Mouse (Mus musculus) midbrain, embryonic 12.5 days (tissue): ENCODE measurements around the gene Birc5. TPM values are rescaled to one million over a fixed set of nuclear protein-coding genes. Genes with fewer than 3 reads are reported as not detected.

ENCODE experiments used
- ATAC-seq: fragments of 200-750 bp; cut with Nextera tagmentation; 2 replicates; pipeline ENCODE4 v1.8.0; 2017; ENCODE audit warnings: low read depth, moderate TSS enrichment, moderate library complexity; ENCODE audit not compliant: low FRiP score
- H3K27ac ChIP-seq: fragments of 300-500 bp; sonication (generic); replicated peaks from 2 replicates; pipeline ENCODE4 v1.5.1; 2016; ENCODE audit warnings: mild to moderate bottlenecking
- H3K27me3 ChIP-seq: fragments of 300-500 bp; sonication (generic); 2 replicates; pipeline ENCODE4 v1.6.1; 2016; ENCODE audit warnings: mild to moderate bottlenecking
- H3K36me3 ChIP-seq: fragments of 300-500 bp; sonication (generic); 2 replicates; pipeline ENCODE4 v1.6.1; 2016
- H3K4me1 ChIP-seq: fragments of 300-500 bp; sonication (generic); 2 replicates; pipeline ENCODE4 v1.6.1; 2016
- H3K4me2 ChIP-seq: fragments of 300-500 bp; sonication (generic); replicated peaks from 2 replicates; pipeline ENCODE4 v1.6.1; 2016; ENCODE audit warnings: mild to moderate bottlenecking, moderate library complexity
- H3K4me3 ChIP-seq: fragments of 300-500 bp; sonication (generic); 2 replicates; pipeline ENCODE4 v1.5.1; 2016; ENCODE audit warnings: mild to moderate bottlenecking
- H3K9ac ChIP-seq: fragments of 300-500 bp; sonication (generic); replicated peaks from 2 replicates; pipeline ENCODE4 v1.6.1; 2016; ENCODE audit warnings: mild to moderate bottlenecking, moderate library complexity
- H3K9me3 ChIP-seq: fragments of 300-500 bp; sonication (generic); 2 replicates; pipeline ENCODE4 v1.6.1; 2016; ENCODE audit warnings: mild to moderate bottlenecking
- WGBS: fragments of 180-500 bp; shearing (Covaris S2); methylation state at CpG from one replicate; pipeline ENCODE4 v1.1.7; 2016; 5-methylcytosine and 5-hydroxymethylcytosine counted together
- polyA plus RNA-seq: library from polyadenylated mRNA; unstranded; fragments of >200 nt; fragmentation: Nextera tagmentation; extraction: Ambion mirVana; gene quantifications from 2 replicates; pipeline ENCODE4 v1.2.1, GENCODE M21; 2016

Gene Birc5
- polyA plus RNA-seq, 1 experiment from 2014 or later = 237 TPM

- H3K4me2 ChIP-seq = no peak overlapping the region
- H3K9ac ChIP-seq = no peak overlapping the region
- ATAC-seq = no peak
- peaks cover 63% of the 10 kb centered on the region for H3K36me3 ChIP-seq
- peaks cover 11% of the 10 kb centered on the region; the same call in 1 of the 2 replicates for H3K4me1 ChIP-seq
- no peaks in the 10 kb centered on the region for H3K27me3 ChIP-seq
- no peak overlapping the region for H3K27ac ChIP-seq
- WGBS = 91% methylated on average over 12 of the region's 13 CpGs
- H3K9me3 ChIP-seq = no peaks in the 10 kb centered on the region
- H3K4me3 ChIP-seq = no peak overlapping the region
Observed at GRCm38 (mm10) chr11:117816389-117816996, 32.6 kb upstream of the Birc5 start.

GRCm38 (mm10) chr11:117819095-117819494 lies 30.0 kb upstream of the Birc5 start:
- no peaks in the 10 kb centered on the region for H3K27me3 ChIP-seq
- no peak overlapping the region for H3K9ac ChIP-seq
- no peak for ATAC-seq
- no peak overlapping the region for H3K4me3 ChIP-seq
- H3K4me1 ChIP-seq = peaks cover 14% of the 10 kb centered on the region
- no peaks in the 10 kb centered on the region for H3K9me3 ChIP-seq
- H3K27ac ChIP-seq = no peak overlapping the region
- H3K36me3 ChIP-seq = peaks cover 70% of the 10 kb centered on the region
- 76% methylated on average over 8 of the region's 8 CpGs for WGBS
- no peak overlapping the region for H3K4me2 ChIP-seq

- ATAC-seq = no peak
- Histone ChIP-seq H3K4me3 (no peak overlapping the region), H3K4me1 (peaks cover 25% of the 10 kb centered on the region), H3K9ac (no peak overlapping the region), H3K9me3 (no peaks in the 10 kb centered on the region), H3K27me3 (no peaks in the 10 kb centered on the region), H3K27ac (no peak overlapping the region), H3K4me2 (no peak overlapping the region), H3K36me3 (peaks cover 60% of the 10 kb centered on the region)
- 91% methylated on average over 7 of the region's 7 CpGs for WGBS
Observed at GRCm38 (mm10) chr11:117820173-117820572, 28.9 kb upstream of the Birc5 start.

GRCm38 (mm10) chr11:117821868-117822267 lies 27.2 kb upstream of the Birc5 start:
- ATAC-seq = no peak
- Histone ChIP-seq H3K9ac (no peak overlapping the region), H3K4me3 (no peak overlapping the region), H3K4me2 (no peak overlapping the region), H3K36me3 (peaks cover 45% of the 10 kb centered on the region), H3K4me1 (peaks cover 42% of the 10 kb centered on the region), H3K27me3 (no peaks in the 10 kb centered on the region), H3K27ac (no peak overlapping the region), H3K9me3 (no peaks in the 10 kb centered on the region)
- WGBS = 92% methylated on average over 9 of the region's 9 CpGs

- Histone ChIP-seq H3K27ac (no peak overlapping the region), H3K36me3 (peaks cover 36% of the 10 kb centered on the region), H3K4me2 (no peak overlapping the region), H3K9me3 (no peaks in the 10 kb centered on the region), H3K4me1 (peaks cover 51% of the 10 kb centered on the region), H3K4me3 (no peak overlapping the region), H3K27me3 (no peaks in the 10 kb centered on the region), H3K9ac (no peak overlapping the region)
- 95% methylated on average over 7 of the region's 7 CpGs for WGBS
- ATAC-seq = no peak
Observed at GRCm38 (mm10) chr11:117822728-117823241, 26.3 kb upstream of the Birc5 start.

GRCm38 (mm10) chr11:117823411-117823810 lies 25.6 kb upstream of the Birc5 start:
- Histone ChIP-seq H3K4me2 (no peak overlapping the region), H3K9ac (no peak overlapping the region), H3K4me3 (no peak overlapping the region), H3K27me3 (no peaks in the 10 kb centered on the region), H3K27ac (no peak overlapping the region), H3K36me3 (peaks cover 31% of the 10 kb centered on the region), H3K9me3 (no peaks in the 10 kb centered on the region), H3K4me1 (peaks cover 56% of the 10 kb centered on the region)
- 95% methylated on average over 6 of the region's 6 CpGs for WGBS
- no peak for ATAC-seq

- Histone ChIP-seq H3K27ac (no peak overlapping the region), H3K9me3 (no peaks in the 10 kb centered on the region), H3K36me3 (peaks cover 23% of the 10 kb centered on the region), H3K9ac (peak overlapping the region; percentile 78), H3K4me2 (peak overlapping the region; percentile 86), H3K4me1 (peaks cover 60% of the 10 kb centered on the region), H3K4me3 (peak overlapping the region; percentile 57), H3K27me3 (no peaks in the 10 kb centered on the region)
- ATAC-seq = peak; percentile 77
- WGBS = 28% methylated on average over 23 of the region's 23 CpGs
Observed at GRCm38 (mm10) chr11:117824060-117824969, 24.7 kb upstream of the Birc5 start.

GRCm38 (mm10) chr11:117825333-117826101 lies 23.5 kb upstream of the Birc5 start, which contains the start of the genes Afmid and Tk1:
Gene Afmid, plus strand, starts transcription at chr11:117825924.
Gene Tk1, minus strand, starts transcription at chr11:117826092.
- H3K9ac ChIP-seq = peak within 1 kb of the TSS; percentile 78
- H3K9me3 ChIP-seq = no peaks in the 10 kb centered on the region
- peaks cover 19% of the 10 kb centered on the region for H3K36me3 ChIP-seq
- peak; percentile 55; the same call in 1 of the 2 replicates for ATAC-seq
- peak within 1 kb of the TSS; percentile 57 for H3K4me3 ChIP-seq
- peak within 1 kb of the TSS; percentile 83 for H3K27ac ChIP-seq
- H3K27me3 ChIP-seq = no peaks in the 10 kb centered on the region
- under 1% methylated on average over 34 of the region's 34 CpGs for WGBS
- peak within 1 kb of the TSS; percentile 86 for H3K4me2 ChIP-seq
- H3K4me1 ChIP-seq = peaks cover 53% of the 10 kb centered on the region

GRCm38 (mm10) chr11:117826164-117826563 lies 22.9 kb upstream of the Birc5 start:
- ATAC-seq = no peak
- H3K4me3 ChIP-seq = peak overlapping the region; percentile 57
- peaks cover 15% of the 10 kb centered on the region for H3K36me3 ChIP-seq
- WGBS = 11% methylated on average over 5 of the region's 5 CpGs
- H3K4me1 ChIP-seq = peaks cover 53% of the 10 kb centered on the region
- peak overlapping the region; percentile 83 for H3K27ac ChIP-seq
- peak overlapping the region; percentile 78 for H3K9ac ChIP-seq
- H3K9me3 ChIP-seq = no peaks in the 10 kb centered on the region
- no peaks in the 10 kb centered on the region for H3K27me3 ChIP-seq
- peak overlapping the region; percentile 86 for H3K4me2 ChIP-seq

- peaks cover 7% of the 10 kb centered on the region for H3K36me3 ChIP-seq
- no peaks in the 10 kb centered on the region for H3K9me3 ChIP-seq
- H3K4me2 ChIP-seq = 0 out of 2 replicates have a peak overlapping the region, but pooled peaks have one; percentile 86
- no peak overlapping the region for H3K4me3 ChIP-seq
- no peaks in the 10 kb centered on the region for H3K27me3 ChIP-seq
- peaks cover 56% of the 10 kb centered on the region for H3K4me1 ChIP-seq
- H3K9ac ChIP-seq = no peak overlapping the region
- H3K27ac ChIP-seq = no peak overlapping the region
- ATAC-seq = no peak
- 69% methylated on average over 8 of the region's 8 CpGs for WGBS
Observed at GRCm38 (mm10) chr11:117826916-117827315, 22.1 kb upstream of the Birc5 start.

- H3K4me1 ChIP-seq = peaks cover 60% of the 10 kb centered on the region
- peaks cover 6% of the 10 kb centered on the region; the same call in 1 of the 2 replicates for H3K36me3 ChIP-seq
- no peak for ATAC-seq
- no peak overlapping the region for H3K27ac ChIP-seq
- no peak overlapping the region for H3K4me3 ChIP-seq
- WGBS = 72% methylated on average over 3 of the region's 3 CpGs
- no peaks in the 10 kb centered on the region for H3K27me3 ChIP-seq
- H3K9me3 ChIP-seq = no peaks in the 10 kb centered on the region
- H3K9ac ChIP-seq = no peak overlapping the region
- H3K4me2 ChIP-seq = no peak overlapping the region
Observed at GRCm38 (mm10) chr11:117827386-117827785, 21.7 kb upstream of the Birc5 start.
